Mouse (Mus musculus) frontal cortex, postnatal 36 days (tissue): Measurements from ENCODE around the gene Gm43064.
"Not testable (repeated sequence)": the region's sequence is repeated elsewhere in the genome, so short reads cannot be mapped to it uniquely, and the experiment has no call there.

Experiments used
- DNase-seq, 2 experiments: peaks; one replicate each; pipeline ENCODE4 v3.0.0; 2022; ENCODE audit warnings: low spot score in 2 of 2

Gm43064 gene

DNA sequence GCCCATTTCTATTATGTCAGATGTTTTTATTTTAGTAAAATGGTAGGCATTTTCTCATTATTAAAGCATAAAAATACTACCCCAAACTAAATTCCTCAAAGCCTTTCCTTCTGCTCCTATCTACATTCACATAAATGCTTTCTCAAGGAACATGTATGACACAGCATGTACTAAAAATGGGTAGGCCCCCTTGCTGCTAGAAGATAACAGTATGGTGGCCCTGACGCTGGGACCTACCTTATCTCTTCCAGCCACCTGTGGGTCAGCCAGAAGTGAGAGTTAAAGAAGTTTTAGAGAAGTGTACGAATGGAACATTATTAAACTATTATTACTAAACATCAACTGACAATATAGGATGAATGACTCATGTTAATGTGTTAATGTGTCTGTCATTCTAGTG is 9.9 kb upstream of the Gm43064 start:
- no peak for DNase-seq

DNA sequence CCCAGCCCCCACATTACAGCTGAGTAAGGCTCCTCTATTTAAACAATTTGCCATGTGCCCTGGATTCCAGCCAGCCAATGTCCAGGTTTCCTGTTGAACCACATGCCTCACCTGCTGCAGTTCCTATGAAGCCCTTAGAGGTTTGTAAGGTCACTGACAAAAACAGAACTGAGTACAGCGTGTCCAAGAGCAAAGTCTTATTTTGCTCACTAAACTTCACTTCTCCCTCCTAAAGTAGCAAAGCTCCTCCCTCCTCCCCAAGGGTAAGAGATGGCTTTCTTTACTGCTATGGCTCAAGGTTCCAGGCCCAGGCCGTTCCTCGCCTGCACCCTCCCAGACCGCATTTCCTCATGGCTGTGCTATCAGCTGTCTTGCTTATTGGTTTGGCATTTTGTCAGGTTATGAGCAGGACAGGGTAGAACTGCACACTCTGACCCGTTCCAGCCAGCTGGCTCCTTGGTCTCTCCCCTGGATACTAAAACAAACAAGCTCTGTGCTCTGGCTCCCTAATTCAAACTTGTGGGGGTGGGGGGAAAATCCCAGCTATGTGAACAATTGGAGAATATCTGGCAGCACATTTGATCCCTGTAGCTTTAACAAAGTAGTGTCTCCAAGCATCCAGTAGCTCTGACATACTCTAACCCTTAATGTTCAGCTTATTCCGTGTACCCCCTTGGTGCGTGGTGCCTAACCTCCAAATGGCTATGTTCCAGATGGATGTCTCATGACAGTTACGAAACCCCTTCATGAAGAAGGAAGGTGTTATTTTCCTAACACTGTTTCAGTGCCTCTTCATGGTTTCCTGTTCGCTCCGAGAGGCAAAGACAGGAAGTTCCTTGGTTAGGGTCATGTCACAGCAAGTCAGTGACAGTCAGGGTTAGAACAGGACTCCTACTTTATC is 7.5 kb upstream of the Gm43064 start:
- peak; percentile 39 to 51 for DNase-seq

DNA sequence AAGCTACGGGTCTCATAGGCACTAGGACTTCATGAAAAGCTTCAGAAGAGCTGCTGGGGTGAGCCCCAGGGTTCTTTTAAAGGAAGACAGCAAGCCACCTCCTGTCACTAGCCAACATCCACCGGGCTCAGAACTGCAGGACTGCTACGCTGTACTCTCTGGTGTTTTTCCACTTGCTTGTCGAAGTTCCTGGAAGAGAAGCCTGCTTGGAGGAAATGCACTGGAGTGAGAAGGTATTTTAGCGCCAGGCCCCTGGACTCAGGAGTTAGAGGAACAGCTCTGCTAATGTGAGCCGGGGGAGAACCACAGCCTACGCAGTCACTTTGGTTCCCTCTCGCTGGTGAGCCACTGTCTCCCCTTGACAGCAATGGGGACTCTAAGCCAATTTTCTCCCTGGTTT is 6.5 kb upstream of the Gm43064 start:
- no peak for DNase-seq

DNA sequence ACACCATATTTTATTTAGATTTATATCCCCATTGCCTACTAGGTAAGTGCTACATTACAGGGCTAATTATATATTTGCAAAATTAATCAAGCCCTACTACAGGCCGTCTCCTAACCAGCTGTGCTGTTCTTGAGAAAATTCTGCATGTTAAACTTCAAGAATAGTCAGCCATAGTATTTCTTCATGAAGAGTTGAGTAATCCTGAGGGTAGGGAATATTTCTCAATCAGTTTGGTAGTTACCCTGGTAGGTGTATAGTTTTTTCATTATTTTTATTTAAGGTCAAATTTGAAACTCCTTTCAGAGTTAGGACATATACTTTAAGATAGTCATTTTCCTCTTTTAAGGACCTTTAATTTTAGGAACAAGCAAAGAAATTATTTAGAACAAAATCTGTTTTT is 3.7 kb upstream of the Gm43064 start:
- DNase-seq: no peak

DNA sequence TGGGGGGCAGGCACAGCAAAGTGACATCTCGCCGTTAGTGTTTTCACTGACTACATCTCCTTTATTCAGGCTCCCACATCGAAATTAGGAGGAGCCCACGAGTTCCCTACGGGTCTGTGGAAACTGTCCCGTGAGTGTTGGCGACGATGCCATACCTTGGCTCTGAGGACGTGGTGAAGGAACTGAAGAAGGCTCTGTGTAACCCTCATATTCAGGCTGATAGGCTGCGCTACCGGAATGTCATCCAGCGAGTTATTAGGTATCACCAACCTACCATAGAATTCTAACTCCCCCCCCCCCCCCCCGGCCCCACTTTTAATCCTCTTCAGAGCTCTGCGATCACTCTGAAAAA is 402 bp downstream of the Gm43064 start:
- DNase-seq: no peak

DNA sequence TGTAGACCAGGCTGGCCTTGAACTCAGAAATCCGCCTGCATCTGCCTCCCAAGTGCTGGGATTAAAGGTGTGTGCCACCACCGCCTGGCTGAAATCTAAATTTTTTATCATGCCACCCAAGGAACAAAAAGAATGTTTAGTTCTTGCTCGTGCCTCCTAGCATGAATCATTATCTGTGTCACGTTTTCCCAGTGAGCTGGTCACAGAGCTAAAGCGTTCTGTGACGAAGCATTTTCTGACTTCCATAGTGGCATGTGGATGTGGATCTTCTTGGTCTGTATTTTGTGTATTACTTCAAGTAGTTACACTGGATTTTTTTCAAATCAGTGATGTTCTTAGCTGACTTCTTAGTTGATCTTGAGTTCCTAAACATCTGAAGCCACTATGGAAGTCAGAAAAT is 1.6 kb downstream of the Gm43064 start:
- no peak for DNase-seq

DNA sequence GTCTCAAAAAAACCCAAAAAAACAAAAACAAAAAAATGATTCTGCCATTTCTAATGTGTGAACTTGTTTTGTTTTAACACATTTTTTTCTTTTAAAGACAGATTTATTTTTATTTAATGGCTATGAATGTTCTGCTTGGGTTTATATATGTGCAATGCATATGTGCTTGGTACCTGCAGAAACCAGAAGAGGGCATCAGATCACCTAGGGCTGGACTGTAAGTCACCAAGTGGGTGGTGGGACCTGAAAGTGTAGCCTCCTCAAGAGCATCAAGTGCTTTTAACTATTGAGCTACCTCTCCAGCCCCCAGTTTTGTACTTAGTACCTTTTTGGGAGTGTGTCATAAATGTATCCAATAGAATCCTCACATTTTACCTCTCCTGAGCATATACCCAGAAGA is 18.2 kb downstream of the Gm43064 start:
- DNase-seq: no peak

DNA sequence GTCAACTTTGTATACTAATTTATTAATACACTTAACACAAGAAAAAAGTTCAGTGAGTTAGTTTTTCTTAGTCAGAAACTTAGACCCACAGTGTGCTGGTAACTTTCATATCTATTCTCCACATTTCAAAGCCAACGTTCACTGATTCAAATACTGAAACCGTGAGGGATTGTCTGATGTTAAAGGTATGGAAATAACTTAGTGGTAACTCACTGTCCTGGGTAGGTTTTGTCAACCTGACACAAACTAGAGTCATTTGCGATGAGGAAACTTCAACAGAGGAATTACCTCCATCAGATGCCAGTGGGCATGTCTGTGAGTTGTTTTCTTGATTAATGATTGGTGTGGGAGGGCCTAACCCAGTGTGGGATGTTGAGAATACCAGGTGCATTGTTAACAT is 19.7 kb downstream of the Gm43064 start:
- DNase-seq: no peak

DNA sequence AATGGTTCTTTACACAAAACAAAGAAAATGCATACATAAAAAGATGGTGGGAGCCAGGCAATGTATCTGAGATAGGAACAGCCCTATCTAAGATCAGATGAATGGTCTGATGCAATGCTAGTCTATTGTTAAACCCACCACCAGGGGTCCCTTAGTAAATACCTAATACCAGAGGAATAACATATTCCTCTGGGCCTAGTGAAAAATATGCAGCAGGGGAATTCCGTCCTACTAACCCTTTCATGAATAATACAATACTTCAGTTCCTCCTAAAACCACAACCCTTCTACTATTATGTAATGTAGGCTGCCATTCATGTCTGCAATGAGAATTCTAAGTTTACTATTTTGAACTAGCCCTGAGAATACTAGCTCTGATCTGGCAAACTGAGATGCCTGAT is 21.3 kb downstream of the Gm43064 start:
- DNase-seq: not testable (repeated sequence)

DNA sequence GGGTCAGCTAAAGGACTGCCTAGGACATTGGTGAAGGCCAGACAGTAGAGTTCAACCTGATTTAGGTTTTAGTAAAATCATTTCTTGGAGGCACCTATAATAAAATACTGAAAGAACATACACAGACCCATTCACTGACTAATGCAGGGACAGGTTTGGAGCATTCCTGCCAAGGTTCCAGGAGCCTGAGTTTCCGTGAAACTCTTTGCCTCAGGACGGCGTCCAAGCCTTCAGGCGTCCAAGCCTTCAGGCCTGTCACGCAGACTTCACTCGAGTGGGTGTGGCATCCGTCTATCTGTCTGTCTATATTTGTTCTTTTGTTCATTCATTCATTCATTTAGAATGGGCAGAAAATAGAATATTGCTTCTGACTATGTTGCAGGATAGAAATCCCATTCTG is 21.8 kb downstream of the Gm43064 start:
- no peak for DNase-seq

DNA sequence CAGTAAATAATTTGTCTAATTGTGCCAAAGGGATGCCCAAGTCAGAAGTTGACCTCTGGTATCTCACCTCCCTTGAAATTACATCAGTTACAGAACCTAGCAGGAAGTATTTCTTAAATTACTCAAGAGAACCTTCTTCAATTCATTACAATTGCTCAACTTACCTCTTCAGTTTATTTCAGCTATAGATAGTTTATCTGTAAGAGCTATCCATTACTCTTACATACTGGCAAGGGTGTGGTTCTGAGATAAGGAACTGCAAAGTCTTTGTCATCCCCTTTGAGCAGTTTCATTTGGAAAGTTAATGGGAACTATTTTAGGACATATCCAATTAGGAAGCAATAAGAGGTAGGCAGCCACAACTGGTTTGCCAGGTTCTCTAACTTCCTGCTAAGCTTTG is 23.1 kb downstream of the Gm43064 start, which contains the start of gene Bcl2l15:
TSS of gene Bcl2l15 (plus strand) at position 176 of the 400 bp plus-strand sequence.
- DNase-seq: no peak

DNA sequence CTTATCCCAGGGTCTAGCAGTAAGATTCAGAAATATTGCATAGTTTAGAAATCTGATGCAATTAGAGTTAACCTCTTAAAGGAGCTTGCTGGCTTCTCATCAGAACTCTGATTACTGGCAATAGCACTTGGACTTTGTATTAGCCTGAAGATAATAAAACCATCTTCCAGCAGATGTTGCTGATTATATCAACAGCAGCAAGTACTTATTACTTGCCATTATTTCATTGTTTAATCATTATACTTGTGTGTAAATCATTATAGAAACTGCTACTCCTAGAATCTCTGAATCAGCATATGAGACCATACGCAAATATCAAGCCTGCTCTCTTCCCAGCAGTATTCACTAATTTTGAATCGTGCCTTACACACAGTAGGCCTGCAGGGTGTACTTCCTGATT is 24.6 kb downstream of the Gm43064 start:
- DNase-seq: no peak

DNA sequence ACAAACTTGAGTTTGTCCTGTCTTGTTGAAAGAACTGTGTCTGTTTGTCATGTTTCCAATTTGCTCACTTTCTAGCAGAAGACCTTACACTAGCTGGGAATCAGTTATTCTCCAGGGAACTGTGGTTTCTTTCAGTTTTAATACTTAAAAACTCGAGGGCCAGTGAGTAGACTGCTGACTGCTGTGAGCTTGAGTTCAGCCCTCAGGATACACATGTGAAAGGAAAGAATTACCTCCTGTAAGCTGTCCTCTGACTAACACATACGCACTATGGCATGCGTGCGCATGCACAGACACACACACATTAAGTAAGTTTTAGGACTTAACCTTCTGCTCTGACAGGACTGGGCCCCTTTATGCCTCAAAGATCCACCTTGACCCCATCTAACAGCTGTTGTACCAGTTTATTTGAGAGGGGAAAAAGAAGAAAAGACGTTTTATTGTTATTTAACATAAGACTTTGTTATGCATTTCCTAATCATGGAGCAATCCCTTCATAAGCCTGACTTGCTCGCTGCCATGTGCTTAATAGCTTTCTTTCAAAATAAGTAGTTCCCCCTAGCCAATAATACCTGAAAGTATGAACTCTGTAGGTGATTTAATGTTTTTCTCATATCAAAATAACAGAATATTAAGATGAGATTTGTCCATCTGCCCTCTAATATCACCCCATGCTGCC is 26.0 kb downstream of the Gm43064 start:
- DNase-seq: no peak

DNA sequence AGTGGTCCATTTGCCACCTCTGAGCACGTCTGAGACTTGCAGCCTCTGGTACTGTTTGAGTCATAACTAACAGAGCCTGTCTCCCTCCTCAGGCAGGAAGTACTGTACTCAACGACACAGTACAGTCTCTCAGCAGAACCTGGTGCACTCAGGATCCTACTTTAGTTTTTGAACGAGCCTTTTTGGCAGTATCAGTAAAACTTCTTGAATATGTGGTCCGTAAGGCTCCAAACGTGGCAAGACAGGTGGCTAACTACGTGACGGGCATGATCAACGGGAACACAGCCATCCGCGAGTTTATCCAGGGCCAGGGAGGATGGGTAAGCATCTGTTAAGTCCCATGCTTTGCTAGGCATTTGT is 26.6 kb downstream of the Gm43064 start:
- DNase-seq: no peak

DNA sequence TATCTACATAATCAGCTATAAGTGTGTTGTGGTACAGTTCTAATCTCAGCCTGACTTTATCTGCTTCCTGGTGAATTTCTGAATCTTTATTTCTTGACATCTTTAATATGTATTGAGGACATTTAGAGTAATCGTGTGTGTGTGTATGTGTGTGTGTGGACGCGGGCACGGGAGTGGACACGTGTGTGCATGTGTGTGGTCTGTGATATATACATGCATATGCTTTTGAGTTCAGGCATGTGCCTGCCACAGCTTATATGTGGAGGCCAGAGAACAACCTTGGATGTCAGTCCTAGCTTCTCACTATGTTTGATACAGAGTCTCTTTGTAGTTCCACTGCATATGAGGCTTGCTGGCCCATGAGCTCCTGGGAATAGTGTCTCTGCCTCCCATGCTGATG is 27.1 kb downstream of the Gm43064 start:
- DNase-seq: no peak

DNA sequence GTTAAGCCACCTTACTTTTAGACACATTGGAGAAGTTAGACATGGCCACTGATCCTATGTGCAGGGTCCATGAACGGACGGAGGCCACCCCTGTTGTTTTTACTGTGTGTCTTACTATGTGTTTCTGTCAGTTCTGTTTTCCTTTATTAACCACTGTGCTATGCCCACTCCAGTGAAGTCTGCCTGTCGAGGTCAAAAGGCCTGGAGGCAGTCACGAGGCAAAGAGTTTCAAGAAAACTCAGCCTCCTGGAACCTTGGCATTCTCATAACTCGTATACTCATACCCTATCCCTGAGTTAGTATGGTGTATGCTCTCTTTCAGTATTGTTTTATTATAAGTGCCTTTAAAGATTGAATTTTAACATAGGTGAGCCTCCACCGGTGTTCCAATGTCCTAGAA is 30.3 kb downstream of the Gm43064 start:
- no peak for DNase-seq

DNA sequence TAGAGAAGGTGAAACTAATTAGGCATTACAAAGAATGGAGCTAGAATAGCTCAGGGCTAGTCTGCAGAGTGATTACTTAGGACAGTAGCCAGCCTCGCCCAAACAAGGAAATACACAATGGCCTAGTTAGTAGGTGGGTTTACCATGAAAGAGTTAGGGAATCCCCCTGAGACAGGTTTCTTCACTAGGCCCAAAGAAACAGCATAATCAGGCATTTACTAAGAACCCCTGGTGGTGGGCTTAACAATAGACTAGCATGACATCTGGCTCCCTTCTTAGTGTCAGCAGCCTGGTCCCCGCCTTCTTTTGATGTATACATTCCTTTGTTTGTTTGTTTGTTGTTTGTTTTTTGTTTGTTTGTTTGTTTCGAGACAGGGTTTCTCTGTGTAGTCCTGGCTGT is 30.8 kb downstream of the Gm43064 start:
- DNase-seq: not testable (repeated sequence)

DNA sequence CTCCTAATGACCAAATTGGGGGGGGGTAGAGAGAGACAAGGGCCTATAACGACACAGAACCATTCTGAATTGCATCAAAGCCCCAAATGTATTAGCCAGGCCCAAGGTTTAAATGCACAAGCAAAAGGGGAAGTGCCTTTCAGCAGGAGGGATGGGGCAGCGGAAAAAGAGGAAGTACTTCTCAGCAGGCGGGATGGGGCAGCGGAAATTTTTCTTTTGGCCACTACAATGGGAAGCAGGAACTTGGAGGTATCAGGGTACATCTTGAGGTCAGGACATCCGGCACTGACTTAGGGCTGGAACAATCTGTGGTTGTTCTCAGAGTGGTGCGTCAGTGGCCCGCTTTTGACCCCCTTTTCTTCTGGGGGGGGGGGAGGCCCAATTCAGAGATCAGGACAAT is 31.6 kb downstream of the Gm43064 start:
- DNase-seq: not testable (repeated sequence)

DNA sequence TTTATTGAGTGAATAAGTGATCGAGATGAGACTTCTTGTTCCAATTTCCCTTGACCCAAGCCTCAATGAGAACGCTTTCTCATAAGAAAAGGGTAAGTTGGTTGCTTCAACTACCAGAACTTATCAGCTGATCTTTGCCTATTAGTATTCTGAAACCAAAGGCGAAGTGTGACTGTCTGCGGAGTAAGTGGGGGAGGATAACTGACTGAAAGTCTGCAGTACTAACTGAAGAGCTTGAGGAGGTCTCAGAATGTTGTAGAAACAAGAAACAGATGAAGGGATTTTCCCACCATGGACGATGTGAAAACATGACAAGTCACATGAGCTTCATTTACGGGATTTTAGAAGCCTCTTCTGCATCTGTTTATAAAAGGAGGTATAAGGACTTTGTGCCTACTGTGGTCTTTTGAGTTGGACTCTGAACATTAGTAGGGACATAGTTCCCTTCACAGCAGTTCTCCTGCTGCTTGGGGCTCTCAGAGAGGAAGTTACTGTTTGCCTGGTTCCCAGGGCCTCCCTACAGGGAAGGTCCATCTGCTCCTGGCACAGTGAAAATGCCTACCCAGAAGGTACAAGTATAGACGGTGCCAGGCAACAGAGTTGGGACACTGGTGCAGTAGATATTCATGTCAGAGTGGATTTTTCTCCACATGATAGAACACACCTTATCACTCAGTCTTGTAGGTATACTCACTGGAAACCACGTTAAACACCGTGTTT is 41.4 kb downstream of the Gm43064 start:
- no peak for DNase-seq

DNA sequence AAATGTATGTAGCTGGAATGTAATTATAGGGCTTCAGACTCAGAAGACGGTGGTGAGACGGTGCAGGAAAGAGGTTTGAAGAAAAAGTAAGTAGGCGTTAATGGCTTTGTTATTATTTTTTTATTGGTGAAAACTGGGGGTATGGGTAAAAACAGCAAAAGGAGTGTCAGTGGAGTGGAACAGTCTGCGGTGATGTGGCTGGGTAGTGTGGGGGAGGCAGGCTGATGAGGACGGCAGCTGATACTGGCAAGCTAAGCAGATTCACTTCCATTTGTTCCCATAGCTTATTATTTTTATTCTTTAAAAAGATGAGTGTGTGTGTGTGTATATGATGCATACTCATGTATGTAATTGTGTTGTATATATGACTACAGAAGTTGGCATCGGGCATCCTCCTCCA is 42.1 kb downstream of the Gm43064 start:
- DNase-seq: no peak

DNA sequence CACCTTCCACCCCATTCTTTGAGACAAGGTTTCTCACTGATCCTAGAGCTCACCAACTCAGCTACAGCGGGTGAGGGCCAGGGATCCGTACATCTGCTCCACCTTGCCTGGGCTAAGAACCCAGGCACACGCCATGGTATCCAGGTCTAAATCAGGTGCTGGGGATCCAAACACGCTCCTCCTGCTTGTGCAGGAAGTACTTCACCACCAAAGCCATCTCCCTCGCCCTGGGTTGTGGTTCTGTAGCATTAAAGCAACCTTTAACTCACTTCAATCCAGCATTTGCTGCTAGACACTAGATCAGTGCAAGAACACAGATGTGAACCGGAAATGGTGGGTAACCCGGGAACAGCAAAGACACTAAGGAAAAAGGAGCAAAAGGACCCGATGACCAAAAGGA is 42.5 kb downstream of the Gm43064 start:
- DNase-seq: no peak

DNA sequence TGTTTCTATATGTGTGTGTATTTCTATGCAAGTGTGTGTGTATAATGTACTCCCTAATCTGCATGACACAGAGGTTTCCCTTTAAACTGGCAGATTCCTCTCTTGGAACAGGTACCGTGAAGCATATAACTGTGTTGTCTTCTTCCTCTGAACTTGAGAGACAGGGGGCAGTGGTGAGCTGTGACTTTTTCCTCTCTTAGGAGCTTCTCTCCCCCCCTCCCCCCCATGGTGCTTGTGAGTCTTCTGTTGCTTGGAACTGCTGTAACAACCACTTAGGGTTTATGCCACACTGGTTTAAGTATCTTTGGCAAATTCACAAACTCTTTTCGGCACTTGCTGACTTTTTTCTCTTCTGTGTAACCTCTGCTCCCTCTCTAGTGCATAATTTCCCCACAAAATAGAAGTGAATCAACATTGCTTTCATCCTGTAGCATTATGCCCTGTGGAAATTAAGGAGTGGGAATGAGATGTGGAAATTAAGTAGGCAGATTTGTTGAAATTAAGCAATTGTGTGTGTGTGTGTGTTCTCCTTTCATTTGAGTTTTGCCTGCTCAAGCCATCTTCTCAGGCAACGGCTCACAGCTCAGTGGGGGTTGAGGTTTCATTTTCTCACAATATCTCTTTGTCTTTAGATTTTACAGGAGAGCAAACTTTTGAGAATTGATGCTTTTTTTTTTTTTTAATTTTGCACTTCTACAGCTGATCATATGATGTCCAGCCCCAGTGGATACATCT is 43.4 kb downstream of the Gm43064 start:
- DNase-seq: peak in 1 of 2 experiments; percentile 35
